Mouse (Mus musculus) erythroblast, adult 5-6 weeks (primary cell): ENCODE measurements around the gene Vmn1r71. TPM values are rescaled to one million over a fixed set of nuclear protein-coding genes. Genes with fewer than 3 reads are reported as not detected.
"Not testable (repeated sequence)": the region's sequence is repeated elsewhere in the genome, so short reads cannot be mapped to it uniquely, and the experiment has no call there.

Experiments
- ATAC-seq: replicated peaks from 2 replicates; pipeline ENCODE4 v1.8.0; 2016; ENCODE audit warnings: moderate number of reproducible peaks, mild to moderate bottlenecking, moderate TSS enrichment, inconsistent platforms; ENCODE audit not compliant: poor library complexity, low FRiP score, severe bottlenecking
- total RNA-seq, 2 experiments: library from RNA; stranded (forward) in 1 of 2; stranded (reverse) in 1 of 2; fragments of 150-400 nt in 1 of 2; fragments of 200-764, 138-1000 nt in 1 of 2; gene quantifications; 2 replicates each; pipeline versions ENCODE4 v1.2.3 to v1.2.4; 2015 to 2017; ENCODE audit warnings: low replicate concordance in 2 of 2

Gene Vmn1r71
- total RNA-seq (2015; ENCODE audit: low replicate concordance) (not detected in 2 replicates), total RNA-seq (2017; ENCODE audit: low replicate concordance) (not detected in 2 replicates)

GRCm38 (mm10) chr7:10754264-10754663 lies at the start of gene Vmn1r71:
TSS of gene Vmn1r71 (minus strand) at chr7:10754364.
- ATAC-seq = no peak

DNA sequence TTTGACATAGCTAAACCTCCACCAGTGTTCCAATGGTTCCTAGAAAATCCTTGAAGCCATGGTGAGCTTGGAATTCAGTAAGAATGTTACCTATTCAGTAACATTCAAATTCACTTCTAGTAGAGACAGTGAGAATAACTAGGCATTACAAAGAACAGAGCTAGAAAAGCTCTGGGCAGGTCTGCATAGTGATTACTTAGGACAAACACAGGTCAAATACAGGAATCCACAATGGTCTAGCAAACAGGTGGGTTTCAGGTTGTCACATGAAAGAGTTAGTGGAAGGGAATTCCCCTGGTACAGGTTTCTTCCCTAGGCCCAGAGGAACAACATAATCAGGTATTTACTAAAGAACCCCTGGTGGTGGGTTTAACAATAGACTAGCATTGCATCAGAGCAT lies 3.4 kb upstream of the Vmn1r71 start:
- ATAC-seq = not testable (repeated sequence)

Other genes starting within 250 kb of the Vmn1r71 start
- gene Vmn1r68, start 195.9 kb downstream of the Vmn1r71 start, total RNA-seq (2015; ENCODE audit: low replicate concordance) = not detected in 2 replicates
- 0.17 and 0.28 TPM in 2 replicates for gene Vmn1r68, start 195.9 kb downstream of the Vmn1r71 start, total RNA-seq (2017; ENCODE audit: low replicate concordance)
- gene Vmn1r69, start 140.7 kb downstream of the Vmn1r71 start, total RNA-seq (2015; ENCODE audit: low replicate concordance) = not detected in 2 replicates
- gene Vmn1r69, start 140.7 kb downstream of the Vmn1r71 start, total RNA-seq (2017; ENCODE audit: low replicate concordance) = not detected in 2 replicates
- gene Vmn1r70, start 122.8 kb downstream of the Vmn1r71 start, total RNA-seq (2015; ENCODE audit: low replicate concordance) = not detected in 2 replicates
- gene Vmn1r70, start 122.8 kb downstream of the Vmn1r71 start, total RNA-seq (2017; ENCODE audit: low replicate concordance) = not detected in 2 replicates
- gene Nlrp4b, start 66.6 kb downstream of the Vmn1r71 start, total RNA-seq (2015; ENCODE audit: low replicate concordance) = not detected in 2 replicates
- not detected in 2 replicates for gene Nlrp4b, start 66.6 kb downstream of the Vmn1r71 start, total RNA-seq (2017; ENCODE audit: low replicate concordance)
- not detected in 2 replicates for gene Zscan4b, start 150.7 kb upstream of the Vmn1r71 start, total RNA-seq (2015; ENCODE audit: low replicate concordance)
- not detected in 2 replicates for gene Zscan4b, start 150.7 kb upstream of the Vmn1r71 start, total RNA-seq (2017; ENCODE audit: low replicate concordance)